Comparison of ENCODE assay signal across 8 mouse cellular contexts in the genomic region with DNA sequence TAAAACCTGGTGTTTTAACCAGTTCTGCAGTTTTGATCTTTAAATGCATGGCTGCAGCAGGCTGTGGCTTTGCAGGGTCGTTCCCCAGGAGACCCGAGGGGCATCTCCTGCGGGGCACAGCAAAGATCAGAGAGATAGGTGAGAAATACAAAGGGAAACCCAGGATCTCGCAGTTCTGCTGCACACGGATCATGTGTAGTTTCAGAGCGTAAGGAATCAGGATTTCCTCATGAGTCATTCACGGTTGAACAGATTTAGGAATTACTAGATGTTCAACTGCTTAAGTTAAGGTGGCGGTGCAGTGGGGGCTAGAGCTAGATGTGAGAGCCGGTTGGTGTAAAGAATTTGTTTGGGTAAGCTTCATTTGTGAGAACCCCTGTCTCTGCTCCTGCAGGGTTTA. TPM values are rescaled to one million over a fixed set of nuclear protein-coding genes. Genes with fewer than 3 reads are reported as not detected.
DNase-seq lines count a peak whose midpoint lies in the region; ATAC-seq and TF ChIP-seq lines count a peak whose summit lies in the region.

No protein-coding gene starts in this region.

- peak overlapping the region; percentile 20 for H3ac ChIP-seq in myocyte (ENCODE audit: control insufficient read depth, insufficient read length)

- H3K79me2 ChIP-seq in myocyte (ENCODE audit: control insufficient read depth, insufficient read depth): no peaks in the 10 kb centered on the region

- ATAC-seq in kidney, embryonic 16.5 days (ENCODE audit: low FRiP score, low TSS enrichment): 0 out of 2 replicates have a peak, but pooled peaks have one; percentile 10
- no peak for ATAC-seq in megakaryocyte progenitor cell, adult 5-6 weeks (replicated peaks; ENCODE audit: poor library complexity)

- peak overlapping the region; percentile 78 for H3K4me2 ChIP-seq in kidney, embryonic 16.5 days (replicated peaks; ENCODE audit: low read depth, low read length)
- H3K4me2 ChIP-seq in myocyte (ENCODE audit: low read depth): peak overlapping the region; percentile 68

- H3K36me3 ChIP-seq in kidney, embryonic 16.5 days (ENCODE audit: insufficient read depth, low read length): no peaks in the 10 kb centered on the region
- peaks cover 5% of the 10 kb centered on the region for H3K36me3 ChIP-seq in myocyte (ENCODE audit: control insufficient read depth, insufficient read depth)

- H3K27me3 ChIP-seq in kidney, embryonic 16.5 days (ENCODE audit: insufficient read depth, low read length): no peaks in the 10 kb centered on the region
- H3K27me3 ChIP-seq in myocyte (ENCODE audit: control insufficient read depth, insufficient read depth, insufficient read length): no peaks in the 10 kb centered on the region

- peak; percentile 30 for DNase-seq in adrenal gland, postnatal 10 days
- DNase-seq in adrenal gland, postnatal 25 days: no peak
- DNase-seq in ovary, postnatal 36 days (ENCODE audit: low spot score): peak; percentile 28
- DNase-seq in ovary, postnatal 14 days (ENCODE audit: low spot score): no peak
- peak; percentile 10 to 24 for DNase-seq in frontal cortex, postnatal 14 days (ENCODE audit: low spot score in 2 of 2)

- H3K27ac ChIP-seq in kidney, embryonic 16.5 days (ENCODE audit: low read length): peak overlapping the region; percentile 53

- H3K4me3 ChIP-seq in kidney, embryonic 16.5 days (ENCODE audit: low read length): peak overlapping the region; percentile 66
- H3K4me3 ChIP-seq in myocyte: peak overlapping the region; percentile 41

- TF ChIP-seq POLR2A in myocyte (IDR thresholded peaks at IDR 0.05; ENCODE audit: insufficient read length, low read depth): no peak

- peak overlapping the region; percentile 66 for H3K9ac ChIP-seq in kidney, embryonic 16.5 days (replicated peaks; ENCODE audit: low read length)

- peaks cover 7% of the 10 kb centered on the region; the same call in 1 of the 2 replicates for H3K4me1 ChIP-seq in kidney, embryonic 16.5 days (ENCODE audit: insufficient read depth, low read length)

- WGBS in kidney, embryonic 16.5 days: 3% methylated on average over 9 of the region's 9 CpGs

- no peaks in the 10 kb centered on the region for H3K9me3 ChIP-seq in kidney, embryonic 16.5 days (ENCODE audit: low read length)

TF ChIP-seq in myocyte, 11 proteins besides CTCF, POLR2A, EP300 and RAD21:
- TF ChIP-seq TCF12 (IDR thresholded peaks at IDR 0.05; ENCODE audit: insufficient read depth, poor library complexity, severe bottlenecking) (no peak), MYOG (IDR thresholded peaks at IDR 0.05; ENCODE audit: control insufficient read depth in 1 of 3, insufficient read depth in 1 of 3, insufficient read length in 2 of 3, low read depth in 2 of 3) (no peak), SRF (IDR thresholded peaks at IDR 0.05; ENCODE audit: control insufficient read depth, insufficient read length, low read depth) (no peak), USF1 (IDR thresholded peaks at IDR 0.05; ENCODE audit: low read depth) (no peak), MYOD1 (IDR thresholded peaks at IDR 0.05; ENCODE audit: control insufficient read depth in 1 of 3, insufficient read length in 2 of 3, low read depth in 2 of 3) (no peak), POLR2AphosphoS2 (IDR thresholded peaks at IDR 0.05; ENCODE audit: insufficient read length, low read depth) (no peak), MAX (IDR thresholded peaks at IDR 0.05; ENCODE audit: low read depth) (no peak), CEBPB (IDR thresholded peaks at IDR 0.05; ENCODE audit: insufficient read depth, poor library complexity, severe bottlenecking) (no peak), E2F4 (IDR thresholded peaks at IDR 0.05; ENCODE audit: insufficient read depth) (no peak), REST (IDR thresholded peaks at IDR 0.05; ENCODE audit: insufficient read depth, insufficient read length) (no peak), TCF3 (IDR thresholded peaks at IDR 0.05; ENCODE audit: insufficient read length, low read depth) (no peak)

RNA-seq across cellular contexts. Expression of a gene that starts 0.8 kb away (rescaled TPM):
- 100 to 1,000 TPM; 254 to 383 TPM for total RNA-seq in adrenal gland, postnatal 10 days (2021)
- total RNA-seq in adrenal gland, postnatal 25 days (2021): 162 and 212 TPM in 2 replicates
- polyA plus RNA-seq in kidney, embryonic 16.5 days (2015; fragmentation: Nextera tagmentation; extraction: Ambion mirVana): 26.0 and 33.2 TPM in 2 replicates
- polyA plus RNA-seq in myocyte (2012; fragmentation: generic; extraction: Trizol): 3.6 TPM
- 137 and 196 TPM in 2 replicates for total RNA-seq in megakaryocyte progenitor cell, adult 5-6 weeks (2015)
- total RNA-seq in megakaryocyte progenitor cell, adult 5-6 weeks (2017): 73.7 and 95.2 TPM in 2 replicates

Comparison
In these comparisons a context has a peak if more than half of its experiments do, and no peak if none do; other contexts are left out.
1. DNase-seq: peak in adrenal gland, postnatal 10 days (single experiment), ovary, postnatal 36 days (single experiment) and frontal cortex, postnatal 14 days (2 of 2); none in adrenal gland, postnatal 25 days (single experiment) and ovary, postnatal 14 days (single experiment).